Comparison of ENCODE assay signal across 17 mouse cellular contexts in genomic region chr11:26532994-26533827, GRCm38 (mm10). TPM values are rescaled to one million over a fixed set of nuclear protein-coding genes. Genes with fewer than 3 reads are reported as not detected.
"Had no signal": no experiment of that assay in that cellular context is flagged by ENCODE, and none has a peak within 500 bp of the region (broad histone marks: within the 10 kb centered on the region; RNA-seq: fewer than 3 reads in every experiment).

No protein-coding gene starts in this region.

- H3K4me2 ChIP-seq: intestine, embryonic 15.5 days; limb, embryonic 12.5 days; midbrain, embryonic 15.5 days had no signal

- H3K9ac ChIP-seq: intestine, embryonic 15.5 days; limb, embryonic 12.5 days; midbrain, embryonic 15.5 days had no signal

- ATAC-seq: intestine, embryonic 15.5 days; midbrain, embryonic 15.5 days had no signal

- H3K4me1 ChIP-seq: intestine, embryonic 15.5 days; limb, embryonic 12.5 days; midbrain, embryonic 10.5 days; midbrain, embryonic 15.5 days had no signal

- H3K27ac ChIP-seq: intestine, embryonic 15.5 days; layer of hippocampus, adult 2 months; limb, embryonic 12.5 days; midbrain, embryonic 10.5 days; midbrain, embryonic 15.5 days; stomach, postnatal 0 days had no signal

- H3K36me3 ChIP-seq: intestine, embryonic 15.5 days; limb, embryonic 12.5 days; midbrain, embryonic 10.5 days; midbrain, embryonic 15.5 days had no signal

- H3K9me3 ChIP-seq: intestine, embryonic 15.5 days; limb, embryonic 12.5 days; midbrain, embryonic 10.5 days; midbrain, embryonic 15.5 days had no signal

- H3K27me3 ChIP-seq: intestine, embryonic 15.5 days; limb, embryonic 12.5 days; midbrain, embryonic 15.5 days had no signal

- DNase-seq: kidney, adult 18-20 months; kidney, postnatal 10 days; kidney, postnatal 4 days; right cerebral cortex, postnatal 14 days had no signal

- H3K4me3 ChIP-seq: intestine, embryonic 15.5 days; layer of hippocampus, adult 2 months; limb, embryonic 12.5 days; midbrain, embryonic 10.5 days; midbrain, embryonic 15.5 days had no signal

RNA-seq across cellular contexts. Expression of gene Gm6899, which starts 59.8 kb away (rescaled TPM):
- total RNA-seq: layer of hippocampus, adult 2 months; layer of hippocampus, postnatal 25 days; left cerebral cortex, adult 8-10 months; left cerebral cortex, postnatal 25 days; liver, adult 2 months had no signal
- polyA plus RNA-seq: intestine, embryonic 15.5 days; kidney, embryonic 14.5 days; limb, embryonic 12.5 days; liver, adult 2 months; lung, embryonic 16.5 days; midbrain, embryonic 15.5 days; neural tube, embryonic 14.5 days; stomach, postnatal 0 days had no signal
